Mouse (Mus musculus) embryonic fibroblast, embryonic 13.5 days (primary cell): ENCODE results near the gene Wdr81.

Experiments
- CTCF ChIP-seq: IDR thresholded peaks from 2 replicates; pipeline ENCODE4 v1.5.1; 2011; ENCODE audit warnings: mild to moderate bottlenecking, control low read depth, low read length, moderate library complexity, borderline replicate concordance; ENCODE audit not compliant: insufficient read depth
- POLR2A ChIP-seq: IDR thresholded peaks from 2 replicates; pipeline ENCODE4 v1.6.1; 2011; ENCODE audit warnings: low read depth, mild to moderate bottlenecking, control low read depth, low read length, moderate library complexity

DNA sequence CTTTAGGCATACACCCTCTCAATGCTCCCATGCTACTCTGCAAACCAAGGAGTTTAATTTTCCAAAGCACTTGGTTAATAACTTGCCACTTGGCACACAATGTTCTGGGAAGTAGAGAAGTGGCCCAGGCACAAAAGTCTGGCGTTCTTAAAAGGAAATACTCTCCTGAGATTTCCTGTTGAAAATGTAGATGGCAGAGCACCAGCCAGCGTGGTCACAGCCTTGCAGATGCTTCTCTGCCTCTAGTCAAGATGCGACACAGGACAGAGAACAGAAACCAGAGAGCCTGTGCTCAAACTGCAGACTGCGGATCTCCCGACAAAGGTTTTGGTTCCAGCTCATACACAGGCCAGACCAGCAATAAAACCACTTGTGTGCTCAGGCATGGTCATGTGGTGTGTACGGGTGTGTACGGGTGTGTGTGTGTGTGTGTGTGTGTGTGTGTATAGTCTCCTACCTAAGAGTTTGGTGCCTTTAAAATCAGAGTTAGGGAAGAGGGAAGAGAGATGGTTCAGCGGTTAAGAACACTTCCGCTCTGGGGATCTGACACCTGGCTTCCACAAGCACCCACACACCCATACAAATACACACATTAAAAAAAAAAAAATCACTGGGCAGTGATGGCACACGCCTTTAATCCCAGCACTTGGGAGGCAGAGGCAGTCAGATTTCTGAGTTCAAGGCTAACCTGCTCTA, 672 bp upstream of the Wdr81 start:
- TF ChIP-seq CTCF (no peak), POLR2A (no peak; the same call in 1 of the 2 replicates)
